Mouse (Mus musculus) forebrain, embryonic 11.5 days (tissue): Measurements from ENCODE around the gene Zfp672. TPM values are rescaled to one million over a fixed set of nuclear protein-coding genes. Genes with fewer than 3 reads are reported as not detected.

Experiments used
- ATAC-seq: fragments of 200-750 bp; cut with Nextera tagmentation; replicated peaks from 2 replicates; pipeline ENCODE4 v1.8.0; 2017; ENCODE audit warnings: moderate TSS enrichment; ENCODE audit not compliant: low FRiP score
- DNase-seq: peaks from one replicate; pipeline ENCODE4 v3.0.0-alpha.2; 2017; ENCODE audit warnings: low spot score
- H3K27ac ChIP-seq: fragments of 300-500 bp; sonication (generic); 2 replicates; pipeline ENCODE4 v1.5.1; 2014; ENCODE audit warnings: low read depth, low read length
- H3K27me3 ChIP-seq: fragments of 300-500 bp; sonication (generic); 2 replicates; pipeline ENCODE4 v1.6.1; 2014; ENCODE audit warnings: mild to moderate bottlenecking, low read length, mixed read lengths; ENCODE audit not compliant: control insufficient read depth, insufficient read depth
- H3K36me3 ChIP-seq: fragments of 300-500 bp; sonication (generic); 2 replicates; pipeline ENCODE4 v1.6.1; 2014; ENCODE audit warnings: mild to moderate bottlenecking, low read length, moderate library complexity, mixed read lengths; ENCODE audit not compliant: control insufficient read depth, insufficient read depth
- H3K4me1 ChIP-seq: fragments of 300-500 bp; sonication (generic); replicated peaks from 2 replicates; pipeline ENCODE4 v1.6.1; 2014; ENCODE audit warnings: low read length, mixed read lengths; ENCODE audit not compliant: control insufficient read depth, insufficient read depth
- H3K4me2 ChIP-seq: fragments of 300-500 bp; sonication (generic); 2 replicates; pipeline ENCODE4 v1.6.1; 2014; ENCODE audit warnings: low read depth, mild to moderate bottlenecking, low read length, moderate library complexity, mixed read lengths; ENCODE audit not compliant: severe bottlenecking
- H3K4me3 ChIP-seq: fragments of 300-500 bp; sonication (generic); 2 replicates; pipeline ENCODE4 v1.5.1; 2014; ENCODE audit warnings: low read depth, low read length
- H3K9ac ChIP-seq: fragments of 300-500 bp; sonication (generic); 2 replicates; pipeline ENCODE4 v1.6.1; 2014; ENCODE audit warnings: low read length
- H3K9me3 ChIP-seq: fragments of 300-500 bp; sonication (generic); 2 replicates; pipeline ENCODE4 v1.6.1; 2016; ENCODE audit warnings: low read length, mixed read lengths; ENCODE audit not compliant: control insufficient read depth
- WGBS: fragments of 180-500 bp; shearing (Covaris S2); extraction: QIAGEN DNeasy Blood & Tissue Kit; methylation state at CpG from one replicate; pipeline ENCODE4 v1.1.7; 2014; 5-methylcytosine and 5-hydroxymethylcytosine counted together
- polyA plus RNA-seq: library from polyadenylated mRNA; unstranded; fragments of >200 nt; fragmentation: Nextera tagmentation; extraction: Ambion mirVana; gene quantifications from 2 replicates; pipeline ENCODE4 v1.2.1, GENCODE M21; 2014

Gene Zfp672
- polyA plus RNA-seq, 1 experiment from 2014 or later, result 33.2 TPM

GRCm38 (mm10) chr11:58346745-58347144, 16.6 kb upstream of the Zfp672 start:
- WGBS, result 95% methylated on average over 4 of the region's 4 CpGs
- Histone ChIP-seq H3K27me3 (no peaks in the 10 kb centered on the region), H3K4me3 (no peak overlapping the region), H3K9me3 (no peaks in the 10 kb centered on the region), H3K36me3 (no peaks in the 10 kb centered on the region; the same call in 1 of the 2 replicates), H3K4me1 (no peaks in the 10 kb centered on the region), H3K27ac (no peak overlapping the region), H3K9ac (no peak overlapping the region), H3K4me2 (no peak overlapping the region)
- ATAC-seq (no peak), DNase-seq (no peak)

DNA sequence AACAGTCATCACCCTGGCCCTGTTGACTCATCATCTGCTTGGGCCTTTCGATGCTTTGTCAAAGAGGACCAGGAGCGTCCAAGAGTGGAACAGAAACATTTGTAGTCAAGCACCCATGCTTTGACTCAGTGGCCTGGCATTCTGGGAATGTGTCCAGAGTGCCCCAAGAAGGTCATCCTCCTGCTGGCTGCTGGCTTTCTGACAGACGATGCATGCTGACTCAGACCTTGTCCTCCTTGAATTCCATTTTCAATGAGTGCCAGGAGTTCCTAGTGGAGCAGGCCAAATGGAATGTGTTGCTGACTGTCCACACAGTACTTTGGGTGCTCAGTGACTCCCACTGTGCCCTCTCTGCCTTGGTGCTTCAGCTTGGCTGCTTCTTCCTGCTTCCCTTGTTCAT, 4.6 kb upstream of the Zfp672 start:
- H3K27me3 ChIP-seq, result no peaks in the 10 kb centered on the region
- H3K4me1 ChIP-seq, result peaks cover 5% of the 10 kb centered on the region; the same call in 1 of the 2 replicates

DNA sequence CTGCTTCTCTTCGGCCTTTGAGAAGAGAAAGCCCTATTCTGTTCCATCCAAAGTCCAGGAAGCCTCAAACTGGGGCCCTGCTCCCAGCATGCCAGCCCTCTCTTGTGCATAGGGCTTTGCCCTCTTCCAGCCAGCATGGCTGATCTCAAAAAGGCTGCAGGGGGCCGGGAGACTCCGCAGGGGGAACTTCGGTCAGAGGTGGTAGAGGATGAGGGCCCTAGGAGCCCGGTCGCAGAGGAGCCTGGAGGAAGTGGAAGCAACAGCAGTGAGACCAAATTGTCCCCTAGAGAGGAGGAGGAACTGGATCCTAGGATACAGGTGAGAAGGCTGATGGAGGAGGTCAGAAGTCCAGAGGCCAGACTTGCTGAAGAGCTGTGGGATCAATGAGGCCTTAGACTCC, 1.4 kb upstream of the Zfp672 start:
- Histone ChIP-seq H3K9ac (no peak overlapping the region; the same call in 1 of the 2 replicates), H3K27me3 (no peaks in the 10 kb centered on the region), H3K4me1 (peaks cover 11% of the 10 kb centered on the region; the same call in 1 of the 2 replicates), H3K4me3 (peak overlapping the region; percentile 87), H3K9me3 (no peaks in the 10 kb centered on the region), H3K4me2 (peak overlapping the region; percentile 87), H3K27ac (no peak overlapping the region), H3K36me3 (no peaks in the 10 kb centered on the region; the same call in 1 of the 2 replicates)
- DNase-seq (peak; percentile 42), ATAC-seq (no peak)
- WGBS, result 90% methylated on average over 6 of the region's 6 CpGs

More for the DNA sequence above, 4.6 kb upstream of the Zfp672 start:
- H3K9me3 ChIP-seq, result no peaks in the 10 kb centered on the region
- no peak overlapping the region for H3K27ac ChIP-seq
- DNase-seq, result no peak
- H3K36me3 ChIP-seq, result peaks cover 6% of the 10 kb centered on the region; the same call in 1 of the 2 replicates
- 87% methylated on average over 3 of the region's 3 CpGs for WGBS
- H3K4me3 ChIP-seq, result no peak overlapping the region
- H3K9ac ChIP-seq, result no peak overlapping the region
- H3K4me2 ChIP-seq, result no peak overlapping the region
- no peak for ATAC-seq

- Histone ChIP-seq H3K9me3 (no peaks in the 10 kb centered on the region), H3K36me3 (no peaks in the 10 kb centered on the region; the same call in 1 of the 2 replicates), H3K4me2 (peak overlapping the region; percentile 87), H3K27ac (no peak overlapping the region), H3K4me1 (peaks cover 11% of the 10 kb centered on the region; the same call in 1 of the 2 replicates), H3K27me3 (no peaks in the 10 kb centered on the region), H3K4me3 (peak overlapping the region; percentile 87), H3K9ac (peak overlapping the region; percentile 89)
- DNase-seq (peak; percentile 52), ATAC-seq (no peak)
- 22% methylated on average over 10 of the region's 10 CpGs for WGBS
These were observed 983 bp upstream of the Zfp672 start for GRCm38 (mm10) chr11:58331149-58331495.

DNA sequence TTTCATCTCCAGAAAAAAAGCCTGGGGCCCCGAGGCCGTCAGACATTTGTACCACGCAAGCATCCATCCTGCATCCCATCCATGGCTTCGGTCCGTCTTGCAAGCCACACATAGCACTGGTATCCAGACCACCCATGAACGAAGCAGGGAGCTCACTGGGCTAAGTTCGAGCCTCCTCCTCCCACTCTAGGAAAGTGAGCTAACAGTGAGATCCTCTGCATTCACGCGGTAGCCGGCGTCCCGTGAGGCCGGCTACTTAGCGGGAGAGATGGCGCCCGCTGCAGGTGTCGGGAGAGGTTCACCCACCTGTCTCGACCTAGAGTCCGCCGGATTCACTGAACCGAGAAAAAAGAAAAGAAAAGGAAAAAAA, 248 bp downstream of the Zfp672 start:
- peaks cover 11% of the 10 kb centered on the region; the same call in 1 of the 2 replicates for H3K4me1 ChIP-seq
- no peaks in the 10 kb centered on the region; the same call in 1 of the 2 replicates for H3K36me3 ChIP-seq
- 0% methylated on average over 21 of the region's 21 CpGs for WGBS
- no peak for DNase-seq
- peak overlapping the region; percentile 37 for H3K27ac ChIP-seq
- no peaks in the 10 kb centered on the region for H3K9me3 ChIP-seq
- H3K4me2 ChIP-seq, result peak overlapping the region; percentile 92
- H3K4me3 ChIP-seq, result peak overlapping the region; percentile 87
- ATAC-seq, result peak; percentile 43
- peak overlapping the region; percentile 89 for H3K9ac ChIP-seq
- H3K27me3 ChIP-seq, result no peaks in the 10 kb centered on the region

GRCm38 (mm10) chr11:58326781-58327180, 3.4 kb downstream of the Zfp672 start:
- Histone ChIP-seq H3K4me3 (no peak overlapping the region), H3K4me1 (peaks cover 17% of the 10 kb centered on the region; the same call in 1 of the 2 replicates), H3K27me3 (no peaks in the 10 kb centered on the region), H3K9me3 (no peaks in the 10 kb centered on the region), H3K9ac (no peak overlapping the region), H3K4me2 (no peak overlapping the region), H3K36me3 (no peaks in the 10 kb centered on the region; the same call in 1 of the 2 replicates), H3K27ac (no peak overlapping the region)
- 93% methylated on average over 3 of the region's 3 CpGs for WGBS
- no peak for DNase-seq
- ATAC-seq, result no peak

GRCm38 (mm10) chr11:58324614-58325229, 5.4 kb downstream of the Zfp672 start:
- H3K4me1 ChIP-seq, result peaks cover 12% of the 10 kb centered on the region; the same call in 1 of the 2 replicates
- H3K4me3 ChIP-seq, result no peak overlapping the region
- no peak overlapping the region for H3K27ac ChIP-seq
- no peak overlapping the region for H3K4me2 ChIP-seq
- no peak overlapping the region for H3K9ac ChIP-seq
- ATAC-seq (no peak), DNase-seq (no peak)
- no peaks in the 10 kb centered on the region; the same call in 1 of the 2 replicates for H3K36me3 ChIP-seq
- no peaks in the 10 kb centered on the region for H3K9me3 ChIP-seq
- WGBS, result 85% methylated on average over 3 of the region's 3 CpGs
- H3K27me3 ChIP-seq, result no peaks in the 10 kb centered on the region

GRCm38 (mm10) chr11:58323570-58324340, 6.4 kb downstream of the Zfp672 start:
- WGBS, result 17% methylated on average over 24 of the region's 24 CpGs
- Histone ChIP-seq H3K4me1 (peaks cover 6% of the 10 kb centered on the region; the same call in 1 of the 2 replicates), H3K27me3 (no peaks in the 10 kb centered on the region), H3K27ac (peak overlapping the region; percentile 92), H3K9me3 (no peaks in the 10 kb centered on the region), H3K36me3 (no peaks in the 10 kb centered on the region; the same call in 1 of the 2 replicates), H3K4me2 (peak overlapping the region; percentile 76), H3K4me3 (peak overlapping the region; percentile 73), H3K9ac (peak overlapping the region; percentile 83)
- no peak for ATAC-seq
- DNase-seq, result no peak
